Mouse (Mus musculus) testis, adult 2 months (tissue): ENCODE results near the gene Stk38l. TPM values are rescaled to one million over a fixed set of nuclear protein-coding genes. Genes with fewer than 3 reads are reported as not detected.

ENCODE experiments used
- H3K27ac ChIP-seq: fragments of 200-500 bp; 2 replicates; pipeline ENCODE4 v1.5.1; 2012; ENCODE audit warnings: low read depth, low read length; ENCODE audit not compliant: control insufficient read depth, insufficient read depth
- H3K27me3 ChIP-seq: fragments of 200-500 bp; 2 replicates; pipeline ENCODE4 v1.6.1; 2012; ENCODE audit warnings: mild to moderate bottlenecking, low read length, moderate library complexity; ENCODE audit not compliant: control insufficient read depth, insufficient read depth
- H3K36me3 ChIP-seq: fragments of 200-500 bp; 2 replicates; pipeline ENCODE4 v1.6.1; 2012; ENCODE audit warnings: mild to moderate bottlenecking, low read length; ENCODE audit not compliant: control insufficient read depth, insufficient read depth
- H3K4me1 ChIP-seq: fragments of 200-500 bp; 2 replicates; pipeline ENCODE4 v1.6.1; 2012; ENCODE audit warnings: low read length; ENCODE audit not compliant: control insufficient read depth, insufficient read depth
- H3K4me3 ChIP-seq: fragments of 200-500 bp; 2 replicates; pipeline ENCODE4 v1.5.1; 2012; ENCODE audit warnings: low read depth, mild to moderate bottlenecking, low read length, moderate library complexity, mixed read lengths; ENCODE audit not compliant: control insufficient read depth
- CTCF ChIP-seq: fragments of 200-500 bp; IDR thresholded peaks from 2 replicates; pipeline ENCODE4 v1.5.1; 2012; ENCODE audit warnings: low read depth, mild to moderate bottlenecking, inconsistent platforms, low read length, moderate library complexity; ENCODE audit not compliant: control insufficient read depth, insufficient read depth, insufficient replicate concordance
- POLR2A ChIP-seq: fragments of 200-500 bp; IDR thresholded peaks from 2 replicates; pipeline ENCODE4 v1.6.1; 2012; ENCODE audit warnings: low read depth, mild to moderate bottlenecking, inconsistent platforms, low read length, moderate library complexity; ENCODE audit not compliant: control insufficient read depth
- polyA plus RNA-seq: library from polyadenylated mRNA; depleted of rRNA; stranded (reverse); fragments of >200 nt; gene quantifications from 2 replicates; pipeline ENCODE4 v1.2.3, GENCODE M21; 2012

The Stk38l gene
- polyA plus RNA-seq, 1 experiment = 3.8 TPM

DNA sequence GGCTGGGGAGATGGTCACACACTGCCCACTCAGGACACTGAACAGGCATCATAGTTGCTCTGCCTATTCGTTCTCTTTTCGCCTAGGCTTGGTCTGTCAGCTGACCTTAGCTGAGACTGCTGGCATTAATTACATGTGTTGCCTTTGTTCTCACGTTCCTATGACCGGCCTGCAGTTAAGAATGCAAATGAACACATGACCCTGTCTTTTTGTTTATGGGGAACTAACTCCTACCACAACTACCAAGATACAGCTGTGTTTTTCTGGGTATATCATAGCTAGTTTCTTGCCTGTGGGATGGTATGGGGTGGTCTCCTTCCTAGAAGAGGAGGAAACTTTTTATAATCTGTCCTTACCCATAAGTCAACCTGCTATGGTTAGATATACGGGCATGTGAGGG, 35.9 kb upstream of the Stk38l start:
- Histone ChIP-seq H3K36me3 (no peaks in the 10 kb centered on the region), H3K4me3 (no peak overlapping the region), H3K4me1 (no peaks in the 10 kb centered on the region; the same call in 1 of the 2 replicates), H3K27ac (no peak overlapping the region), H3K27me3 (no peaks in the 10 kb centered on the region)
- TF ChIP-seq POLR2A (no peak), CTCF (no peak)

- H3K4me3 ChIP-seq = no peak overlapping the region
- H3K27me3 ChIP-seq = no peaks in the 10 kb centered on the region
- no peaks in the 10 kb centered on the region for H3K36me3 ChIP-seq
- H3K4me1 ChIP-seq = no peaks in the 10 kb centered on the region
- no peak overlapping the region for H3K27ac ChIP-seq
- no peak for TF ChIP-seq POLR2A
- no peak for TF ChIP-seq CTCF
Measured at GRCm38 (mm10) chr6:146697767-146698166, 27.0 kb upstream of the Stk38l start.

GRCm38 (mm10) chr6:146698376-146698775, 26.4 kb upstream of the Stk38l start:
- TF ChIP-seq POLR2A (no peak), CTCF (no peak)
- Histone ChIP-seq H3K4me3 (no peak overlapping the region), H3K27me3 (no peaks in the 10 kb centered on the region), H3K27ac (no peak overlapping the region), H3K4me1 (no peaks in the 10 kb centered on the region), H3K36me3 (no peaks in the 10 kb centered on the region)

- H3K27me3 ChIP-seq = no peaks in the 10 kb centered on the region
- H3K36me3 ChIP-seq = no peaks in the 10 kb centered on the region
- no peak overlapping the region for H3K4me3 ChIP-seq
- no peak for TF ChIP-seq CTCF
- TF ChIP-seq POLR2A = no peak
- no peaks in the 10 kb centered on the region for H3K4me1 ChIP-seq
- no peak overlapping the region for H3K27ac ChIP-seq
Measured at GRCm38 (mm10) chr6:146700461-146700860, 24.3 kb upstream of the Stk38l start.

GRCm38 (mm10) chr6:146702126-146702881, 22.5 kb upstream of the Stk38l start:
- Histone ChIP-seq H3K27ac (no peak overlapping the region), H3K36me3 (no peaks in the 10 kb centered on the region), H3K4me3 (no peak overlapping the region), H3K27me3 (no peaks in the 10 kb centered on the region), H3K4me1 (no peaks in the 10 kb centered on the region)
- TF ChIP-seq POLR2A = no peak
- no peak for TF ChIP-seq CTCF

- Histone ChIP-seq H3K4me3 (no peak overlapping the region), H3K4me1 (no peaks in the 10 kb centered on the region), H3K27ac (no peak overlapping the region), H3K36me3 (no peaks in the 10 kb centered on the region), H3K27me3 (no peaks in the 10 kb centered on the region)
- no peak for TF ChIP-seq POLR2A
- no peak for TF ChIP-seq CTCF
Measured at GRCm38 (mm10) chr6:146703351-146703750, 21.4 kb upstream of the Stk38l start.

- Histone ChIP-seq H3K27ac (no peak overlapping the region), H3K4me1 (no peaks in the 10 kb centered on the region)
- TF ChIP-seq CTCF (peak; percentile 9; the same call in 1 of the 2 replicates), POLR2A (no peak)
Measured at GRCm38 (mm10) chr6:146705631-146706030, 19.2 kb upstream of the Stk38l start.

DNA sequence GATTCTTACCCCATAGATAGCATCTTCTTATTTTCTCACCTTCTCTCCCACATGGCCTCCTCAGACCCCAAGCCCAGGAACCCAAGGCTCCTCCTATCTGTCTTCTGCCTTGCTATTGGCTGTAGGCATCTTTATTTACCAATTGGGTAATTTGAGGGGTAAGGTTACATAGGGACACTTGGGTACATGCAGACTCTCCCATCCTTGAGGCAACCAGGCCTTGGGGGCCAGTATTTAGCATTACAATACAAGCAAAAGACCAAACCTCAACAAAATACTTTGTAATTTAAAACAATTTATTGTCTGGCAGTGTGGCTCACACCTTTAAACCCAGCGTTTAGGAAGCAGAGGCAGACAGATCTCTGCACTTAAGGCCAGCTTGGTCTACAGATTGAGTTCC, 5.2 kb upstream of the Stk38l start:
- Histone ChIP-seq H3K27ac (no peak overlapping the region), H3K4me3 (no peak overlapping the region), H3K36me3 (no peaks in the 10 kb centered on the region), H3K4me1 (no peaks in the 10 kb centered on the region), H3K27me3 (no peaks in the 10 kb centered on the region)
- TF ChIP-seq CTCF (no peak), POLR2A (no peak)

More at GRCm38 (mm10) chr6:146705631-146706030, 19.2 kb upstream of the Stk38l start:
- H3K36me3 ChIP-seq = no peaks in the 10 kb centered on the region
- H3K27me3 ChIP-seq = no peaks in the 10 kb centered on the region
- no peak overlapping the region for H3K4me3 ChIP-seq
